In the genomic region with DNA sequence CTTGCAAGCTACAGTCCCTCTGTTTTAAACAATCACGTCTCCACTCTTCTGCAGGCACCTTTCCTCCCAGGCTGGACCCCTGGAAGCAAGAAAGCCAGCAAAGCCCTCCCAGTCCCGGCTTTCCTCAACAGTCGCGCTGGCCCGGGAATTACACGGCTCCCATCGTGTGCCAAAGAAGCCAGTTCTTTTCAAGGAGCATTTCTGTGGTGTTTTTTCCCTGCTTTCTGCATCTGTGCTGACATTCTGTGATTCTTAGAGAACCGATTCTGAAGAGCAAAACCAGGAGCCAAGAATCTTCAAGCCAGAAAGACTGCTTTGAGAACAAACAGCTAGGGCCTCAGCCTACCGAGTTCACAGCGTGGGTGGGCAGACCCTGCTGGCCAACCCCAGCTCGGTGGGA, we compare ENCODE assay signal across 17 mouse cellular contexts. TPM values are rescaled to one million over a fixed set of nuclear protein-coding genes. Genes with fewer than 3 reads are reported as not detected.
"Had no signal": no experiment of that assay in that cellular context is flagged by ENCODE, and none has a peak within 500 bp of the region (broad histone marks: within the 10 kb centered on the region; RNA-seq: fewer than 3 reads in every experiment).

No protein-coding gene starts in this region.

- H3K4me2 ChIP-seq: liver, embryonic 11.5 days; liver, embryonic 15.5 days; neural tube, embryonic 12.5 days; stomach, embryonic 15.5 days had no signal

- H3K9ac ChIP-seq: liver, embryonic 15.5 days; neural tube, embryonic 12.5 days; stomach, embryonic 15.5 days had no signal

- H3K27ac ChIP-seq: kidney, postnatal 0 days; limb, embryonic 10.5 days; liver, embryonic 15.5 days; neural tube, embryonic 12.5 days; stomach, embryonic 15.5 days had no signal

- H3K4me3 ChIP-seq: limb, embryonic 10.5 days; liver, embryonic 15.5 days; neural tube, embryonic 12.5 days; stomach, embryonic 15.5 days had no signal

- H3K9me3 ChIP-seq: limb, embryonic 10.5 days; liver, embryonic 15.5 days; neural tube, embryonic 12.5 days; stomach, embryonic 15.5 days had no signal

- H3K27me3 ChIP-seq: neural tube, embryonic 12.5 days; stomach, embryonic 15.5 days had no signal

- H3K4me1 ChIP-seq: neural tube, embryonic 12.5 days had no signal

- DNase-seq: kidney, adult 9 months; kidney, postnatal 4 days; layer of hippocampus, adult 9-11 months; lung, adult 2 months; lung, postnatal 36 days; midbrain, embryonic 14.5 days; thymus, adult 2 months; thymus, postnatal 25 days had no signal

- ATAC-seq: lung, postnatal 0 days had no signal

- H3K36me3 ChIP-seq: limb, embryonic 10.5 days; liver, embryonic 15.5 days; neural tube, embryonic 12.5 days; stomach, embryonic 15.5 days had no signal

RNA-seq across cellular contexts. Expression of a gene that starts 18.6 kb away (rescaled TPM):
- total RNA-seq: megakaryocyte progenitor cell, adult 5-6 weeks; neutrophil, adult 5-6 weeks had no signal
- polyA plus RNA-seq: liver, embryonic 15.5 days had no signal
